Mouse (Mus musculus): ENCODE data around the gene Mfsd6. TPM values are rescaled to one million over a fixed set of nuclear protein-coding genes. Genes with fewer than 3 reads are reported as not detected.

Gene Mfsd6
- polyA plus RNA-seq, 1 experiment from 2014 or later = 11.7 TPM

Other genes with a start within 250 kb of the Mfsd6 start
- 8.0 and 9.0 TPM in 2 replicates for gene Nab1, start 226.8 kb downstream of the Mfsd6 start, polyA plus RNA-seq (2015; fragmentation: Nextera tagmentation; extraction: Ambion mirVana)
- gene Nemp2, start 96.8 kb downstream of the Mfsd6 start, polyA plus RNA-seq (2015; fragmentation: Nextera tagmentation; extraction: Ambion mirVana) = 5.4 and 5.6 TPM in 2 replicates
- 44.3 and 44.7 TPM in 2 replicates for gene Inpp1, start 90.2 kb upstream of the Mfsd6 start, polyA plus RNA-seq (2015; fragmentation: Nextera tagmentation; extraction: Ambion mirVana)
- 29.0 and 29.3 TPM in 2 replicates for gene Hibch, start 117.5 kb upstream of the Mfsd6 start, polyA plus RNA-seq (2015; fragmentation: Nextera tagmentation; extraction: Ambion mirVana)